Mouse (Mus musculus): Measurements from ENCODE around the gene Emc7.

- TF ChIP-seq POLR2A (IDR thresholded peaks at IDR 0.05; ENCODE audit: insufficient read depth, low read depth, low read length) = no peak
- TF ChIP-seq CTCF (IDR thresholded peaks at IDR 0.05) = peak; percentile 29
Observed at GRCm38 (mm10) chr2:112460557-112460956, 5.8 kb downstream of the Emc7 start.

All from heart, adult 2 months (tissue).